Mouse (Mus musculus) MEL (cell line): ENCODE measurements at regions not wholly inside any gene's neighbourhood (a gene's known extent, or its start where the extent isn't known, plus 50 kb on each side); places are given as distances from the start of the nearest gene placed in this dataset.

Experiments
- DNase-seq: peaks from one replicate; pipeline ENCODE4 v3.0.0; 2011; ENCODE audit warnings: low read depth, low spot score
- H3K27ac ChIP-seq: 2 replicates; pipeline ENCODE4 v1.5.1; 2012; ENCODE audit warnings: low read depth, mild to moderate bottlenecking, control low read depth, low read length, moderate library complexity; ENCODE audit not compliant: control insufficient read depth
- H3K27me3 ChIP-seq, 2 experiments: fragments of 150-350 bp in 1 of 2; sonication (generic) in 1 of 2; 2 replicates each; pipeline ENCODE4 v1.6.1; 2012; ENCODE audit warnings: low read length in 2 of 2, mild to moderate bottlenecking in 2 of 2, improper control_type of control experiment in 1 of 2, moderate library complexity in 1 of 2; ENCODE audit not compliant: insufficient read depth in 2 of 2, control insufficient read depth in 1 of 2
- H3K36me3 ChIP-seq, 2 experiments: 2 replicates each; pipeline ENCODE4 v1.6.1; 2012 to 2014; ENCODE audit warnings: low read length in 2 of 2, improper control_type of control experiment in 1 of 2, inconsistent platforms in 1 of 2, mild to moderate bottlenecking in 1 of 2; ENCODE audit not compliant: insufficient read depth in 2 of 2, control insufficient read depth in 1 of 2
- H3K4me1 ChIP-seq, 2 experiments: fragments of 150-350 bp in 1 of 2; sonication (generic) in 1 of 2; 2 replicates each; pipeline ENCODE4 v1.6.1; 2012; ENCODE audit warnings: low read length in 2 of 2, improper control_type of control experiment in 1 of 2, mild to moderate bottlenecking in 1 of 2; ENCODE audit not compliant: insufficient read depth in 2 of 2, control insufficient read depth in 1 of 2
- H3K4me3 ChIP-seq, 2 experiments: fragments of 150-350 bp in 1 of 2; sonication (generic) in 1 of 2; 2 replicates each; pipeline ENCODE4 v1.5.1; 2012; ENCODE audit warnings: low read depth in 2 of 2, low read length in 2 of 2, mild to moderate bottlenecking in 2 of 2, moderate library complexity in 2 of 2, control low read depth in 1 of 2, improper control_type of control experiment in 1 of 2; ENCODE audit not compliant: control insufficient read depth in 1 of 2, insufficient read depth in 1 of 2
- H3K79me2 ChIP-seq: 2 replicates; pipeline ENCODE4 v1.6.1; 2012; ENCODE audit warnings: mild to moderate bottlenecking, low read length, moderate library complexity; ENCODE audit not compliant: control insufficient read depth, poor library complexity, insufficient read depth
- H3K9ac ChIP-seq: 2 replicates; pipeline ENCODE4 v1.6.1; 2012; ENCODE audit warnings: low read depth, mild to moderate bottlenecking, control low read depth, low read length, moderate library complexity; ENCODE audit not compliant: control insufficient read depth, poor library complexity, severe bottlenecking
- H3K9me3 ChIP-seq: fragments of 150-350 bp; sonication (generic); replicated peaks from 2 replicates; pipeline ENCODE4 v1.6.1; 2012; ENCODE audit warnings: mild to moderate bottlenecking, low read length, improper control_type of control experiment, moderate library complexity; ENCODE audit not compliant: insufficient read depth
- CHD1 ChIP-seq: IDR thresholded peaks from 2 replicates; pipeline ENCODE4 v1.6.1; 2012; ENCODE audit warnings: low read depth, mild to moderate bottlenecking, inconsistent platforms, low read length, improper control_type of control experiment
- ELF1 ChIP-seq: IDR thresholded peaks from 2 replicates; pipeline ENCODE4 v1.6.1; 2014; ENCODE audit warnings: low read depth, mild to moderate bottlenecking, inconsistent platforms, low read length, improper control_type of control experiment, moderate library complexity
- HCFC1 ChIP-seq: IDR thresholded peaks from 2 replicates; pipeline ENCODE4 v1.6.1; 2012; ENCODE audit warnings: low read depth, mild to moderate bottlenecking, inconsistent platforms, low read length, improper control_type of control experiment, moderate library complexity
- JUND ChIP-seq: IDR thresholded peaks from 2 replicates; pipeline ENCODE4 v1.6.1; 2011; ENCODE audit warnings: low read depth, mild to moderate bottlenecking, improper control_type of control experiment, low read length
- KAT2A ChIP-seq: conservative IDR thresholded peaks from 2 replicates; pipeline ENCODE4 v1.6.1; 2012; ENCODE audit warnings: low read depth, low read length, improper control_type of control experiment, inconsistent platforms
- MAX ChIP-seq: IDR thresholded peaks from 2 replicates; pipeline ENCODE4 v1.6.1; 2011; ENCODE audit warnings: low read length, improper control_type of control experiment
- MEF2A ChIP-seq: IDR thresholded peaks from 2 replicates; pipeline ENCODE4 v1.6.1; 2014; ENCODE audit warnings: low read depth, mild to moderate bottlenecking, inconsistent platforms, low read length, improper control_type of control experiment; ENCODE audit not compliant: poor library complexity, insufficient replicate concordance, severe bottlenecking; ENCODE audit errors: extremely low read depth
- MYC ChIP-seq: IDR thresholded peaks from 2 replicates; pipeline ENCODE4 v1.6.1; 2011; ENCODE audit warnings: low read depth, mild to moderate bottlenecking, low read length, improper control_type of control experiment, moderate library complexity
- POLR2AphosphoS2 ChIP-seq: IDR thresholded peaks from 2 replicates; pipeline ENCODE4 v1.6.1; 2011; ENCODE audit warnings: low read length, improper control_type of control experiment
- TBP ChIP-seq: IDR thresholded peaks from 2 replicates; pipeline ENCODE4 v1.8.0; 2011; ENCODE audit warnings: low read depth, low read length, improper control_type of control experiment
- UBTF ChIP-seq: IDR thresholded peaks from 2 replicates; pipeline ENCODE4 v1.6.1; 2012; ENCODE audit warnings: low read depth, mild to moderate bottlenecking, inconsistent platforms, low read length, improper control_type of control experiment, moderate library complexity, borderline replicate concordance; ENCODE audit not compliant: insufficient read depth
- USF2 ChIP-seq, 2 experiments: IDR thresholded peaks; 2 replicates each; pipeline ENCODE4 v1.6.1; 2011 to 2012; ENCODE audit warnings: improper control_type of control experiment in 2 of 2, low read length in 2 of 2, borderline replicate concordance in 1 of 2, inconsistent platforms in 1 of 2, low read depth in 1 of 2, mild to moderate bottlenecking in 1 of 2; ENCODE audit not compliant: insufficient read depth in 1 of 2
- ZC3H11A ChIP-seq: IDR thresholded peaks from 2 replicates; pipeline ENCODE4 v1.6.1; 2012; ENCODE audit warnings: low read depth, mild to moderate bottlenecking, inconsistent platforms, low read length, improper control_type of control experiment
- ZMIZ1 ChIP-seq: IDR thresholded peaks from 2 replicates; pipeline ENCODE4 v1.6.1; 2012; ENCODE audit warnings: low read depth, mild to moderate bottlenecking, inconsistent platforms, low read length, improper control_type of control experiment, moderate library complexity

DNA sequence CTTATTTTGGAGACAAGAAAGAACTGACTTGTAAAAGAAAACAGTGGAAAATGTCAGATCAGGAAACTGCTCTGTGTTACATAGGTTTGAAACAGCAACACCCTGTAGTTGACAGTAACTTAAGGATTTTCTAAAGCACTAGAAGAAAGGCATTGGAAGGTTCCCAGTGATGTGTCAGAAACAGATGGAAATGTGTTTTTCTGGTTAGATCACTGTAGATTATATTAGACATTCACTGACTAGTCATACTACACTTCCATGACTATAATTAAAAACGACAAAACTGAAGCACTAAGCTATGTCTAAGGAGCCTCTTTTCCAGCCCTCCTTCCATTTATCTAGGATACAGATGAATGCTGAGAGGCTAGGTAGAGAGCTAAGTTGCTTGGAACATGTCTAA is 59.1 kb upstream of the Apob start:
- H3K4me1 ChIP-seq: no peaks in the 10 kb centered on the region
- H3K36me3 ChIP-seq: no peaks in the 10 kb centered on the region
- no peak overlapping the region for H3K4me3 ChIP-seq
- no peak for DNase-seq
- TF ChIP-seq TBP: no peak
- no peak for TF ChIP-seq USF2 (IDR thresholded peaks at IDR 0.05; ENCODE audit: borderline replicate concordance in 1 of 2, insufficient read depth in 1 of 2, low read depth in 1 of 2, low read length in 2 of 2)
- TF ChIP-seq CHD1: no peak
- no peak for TF ChIP-seq MEF2A
- no peak for TF ChIP-seq UBTF
- no peak overlapping the region for H3K27ac ChIP-seq
- H3K79me2 ChIP-seq: no peaks in the 10 kb centered on the region
- H3K9ac ChIP-seq: no peak overlapping the region
- H3K27me3 ChIP-seq: no peaks in the 10 kb centered on the region
- H3K9me3 ChIP-seq: no peaks in the 10 kb centered on the region

DNA sequence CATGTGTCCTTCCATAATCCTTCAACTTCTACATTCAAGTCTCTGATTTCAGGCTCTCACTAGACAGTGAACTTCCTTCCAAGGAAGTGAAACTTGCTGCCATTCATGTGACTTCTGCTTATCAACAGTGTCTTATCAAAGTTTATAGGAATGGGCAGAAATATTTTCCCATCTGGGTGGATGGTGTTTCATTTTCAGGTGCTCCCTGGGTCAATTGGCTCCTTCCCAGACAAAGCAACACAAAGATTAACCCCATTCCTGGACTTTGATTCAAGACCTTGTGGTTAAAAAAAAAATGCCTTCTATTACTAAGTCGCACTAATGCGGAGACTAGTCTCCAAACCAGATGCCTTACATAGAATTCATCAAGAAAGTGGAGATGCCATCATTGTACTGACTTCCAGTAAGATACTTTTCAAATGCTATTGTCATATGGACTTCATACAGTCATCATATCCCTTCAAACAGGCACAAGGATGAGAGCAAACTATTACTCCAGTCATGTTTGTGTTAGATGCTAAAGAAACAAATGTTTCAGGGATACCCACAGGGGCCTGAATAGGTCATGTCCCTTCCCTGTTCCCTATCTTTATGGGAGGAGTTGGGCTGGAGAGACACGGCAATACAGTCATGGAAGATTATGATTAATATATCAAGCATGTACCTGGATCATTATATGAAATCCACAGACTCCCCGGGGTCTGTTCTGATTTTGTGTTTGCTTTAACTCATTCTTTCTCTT is 58.3 kb upstream of the Apob start:
- Histone ChIP-seq H3K4me3 (no peak overlapping the region), H3K27me3 (no peaks in the 10 kb centered on the region), H3K27ac (no peak overlapping the region), H3K4me1 (no peaks in the 10 kb centered on the region), H3K79me2 (no peaks in the 10 kb centered on the region), H3K36me3 (no peaks in the 10 kb centered on the region), H3K9ac (no peak overlapping the region), H3K9me3 (no peaks in the 10 kb centered on the region)
- no peak for DNase-seq
- TF ChIP-seq MYC (no peak), UBTF (no peak), CHD1 (no peak), POLR2AphosphoS2 (no peak), HCFC1 (no peak), MAX (no peak), ZMIZ1 (no peak), ZC3H11A (no peak), ELF1 (no peak), JUND (no peak), KAT2A (no peak)
